Mouse (Mus musculus) kidney, adult 2 months (tissue): Measurements from ENCODE around the gene Grid2. TPM values are rescaled to one million over a fixed set of nuclear protein-coding genes. Genes with fewer than 3 reads are reported as not detected.

ENCODE experiments used
- DNase-seq: peaks from one replicate; pipeline ENCODE4 v3.0.0; 2021
- H3K27ac ChIP-seq: fragments of 200-500 bp; 2 replicates; pipeline ENCODE4 v1.5.1; 2012; ENCODE audit warnings: low read depth, low read length, control low read depth, inconsistent platforms; ENCODE audit not compliant: insufficient read depth
- H3K27me3 ChIP-seq: fragments of 200-500 bp; replicated peaks from 2 replicates; pipeline ENCODE4 v1.6.1; 2012; ENCODE audit warnings: mild to moderate bottlenecking, moderate library complexity, low read length, inconsistent platforms; ENCODE audit not compliant: control insufficient read depth, insufficient read depth
- H3K36me3 ChIP-seq: fragments of 200-500 bp; 2 replicates; pipeline ENCODE4 v1.6.1; 2012; ENCODE audit warnings: mild to moderate bottlenecking, moderate library complexity, low read length, inconsistent platforms; ENCODE audit not compliant: control insufficient read depth, insufficient read depth
- H3K4me1 ChIP-seq: fragments of 200-500 bp; 2 replicates; pipeline ENCODE4 v1.6.1; 2011; ENCODE audit warnings: low read length; ENCODE audit not compliant: control insufficient read depth, insufficient read depth
- H3K4me3 ChIP-seq: fragments of 200-500 bp; 2 replicates; pipeline ENCODE4 v1.5.1; 2011; ENCODE audit warnings: mild to moderate bottlenecking, low read depth, low read length, control low read depth; ENCODE audit not compliant: insufficient read depth
- CTCF ChIP-seq: fragments of 200-500 bp; conservative IDR thresholded peaks from 2 replicates; pipeline ENCODE4 v1.5.1; 2011; ENCODE audit warnings: low read depth, mild to moderate bottlenecking, control low read depth, low read length, moderate library complexity, mixed read lengths; ENCODE audit not compliant: insufficient read depth, insufficient read length
- POLR2A ChIP-seq: fragments of 200-500 bp; IDR thresholded peaks from one replicate; pipeline ENCODE4 v1.6.1; 2011; ENCODE audit warnings: low read depth, low read length, control low read depth
- WGBS: fragments of 180-500 bp; shearing (Covaris S2); methylation state at CpG from one replicate; pipeline ENCODE4 v1.1.7; 2018; 5-methylcytosine and 5-hydroxymethylcytosine counted together
- polyA plus RNA-seq: library from polyadenylated mRNA; depleted of rRNA; stranded (reverse); fragments of >200 nt; gene quantifications from 2 replicates; pipeline ENCODE4 v1.2.3, GENCODE M21; 2012

Grid2 gene
- polyA plus RNA-seq, 1 experiment: not detected

DNA sequence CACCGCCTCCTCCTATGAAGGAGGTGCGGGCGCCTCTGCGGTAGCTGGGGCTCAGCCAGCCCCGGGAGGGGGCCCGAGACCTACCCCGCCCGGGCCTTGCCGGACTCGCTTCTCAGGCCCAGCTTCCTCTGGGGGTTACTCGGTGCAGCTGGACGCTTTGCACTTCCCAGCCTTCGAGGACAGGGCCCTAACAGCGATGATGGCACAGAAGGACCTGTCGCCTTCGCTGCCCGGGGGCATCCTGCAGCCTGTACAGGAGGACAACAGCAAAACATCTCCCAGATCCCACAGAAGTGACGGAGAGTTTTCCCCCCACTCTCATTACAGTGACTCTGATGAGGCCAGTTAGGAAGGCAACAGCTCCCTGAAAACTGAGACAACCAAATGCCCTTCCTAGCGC lies 1474.4 kb downstream of the Grid2 start:
- TF ChIP-seq POLR2A (no peak), CTCF (no peak)
- Histone ChIP-seq H3K4me1 (0 out of 2 replicates have a peak, but pooled peaks cover 4% of the 10 kb centered on the region), H3K27me3 (peaks cover 13% of the 10 kb centered on the region), H3K36me3 (no peaks in the 10 kb centered on the region), H3K4me3 (no peak overlapping the region), H3K27ac (no peak overlapping the region)
- DNase-seq: no peak
- 1% methylated on average over 19 of the region's 19 CpGs for WGBS

DNA sequence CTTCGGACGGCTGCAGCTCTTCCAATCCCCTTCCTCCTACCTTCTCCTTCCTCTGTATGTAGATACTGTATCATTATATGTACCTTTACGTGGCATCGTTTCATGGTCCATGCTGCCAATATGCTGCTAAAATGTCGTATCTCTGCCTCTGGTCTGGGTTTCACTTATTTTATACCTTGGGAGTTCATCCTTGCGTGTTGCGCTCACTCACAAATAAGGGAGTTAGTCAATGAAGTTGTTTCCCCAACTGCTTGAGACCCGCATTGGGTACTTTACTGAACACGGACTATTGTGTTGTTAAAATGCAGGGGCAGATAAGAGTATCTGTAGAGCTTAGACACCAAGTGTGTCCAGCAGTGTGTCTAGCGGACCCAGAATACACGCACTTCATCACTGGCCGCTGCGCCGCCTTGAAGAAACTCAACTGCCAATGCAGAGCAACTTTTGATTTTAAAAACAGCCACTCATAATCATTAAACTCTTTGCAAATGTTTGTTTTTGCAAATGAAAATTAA lies 1474.9 kb downstream of the Grid2 start:
- H3K4me3 ChIP-seq: no peak overlapping the region
- TF ChIP-seq CTCF (no peak), POLR2A (no peak)

DNA sequence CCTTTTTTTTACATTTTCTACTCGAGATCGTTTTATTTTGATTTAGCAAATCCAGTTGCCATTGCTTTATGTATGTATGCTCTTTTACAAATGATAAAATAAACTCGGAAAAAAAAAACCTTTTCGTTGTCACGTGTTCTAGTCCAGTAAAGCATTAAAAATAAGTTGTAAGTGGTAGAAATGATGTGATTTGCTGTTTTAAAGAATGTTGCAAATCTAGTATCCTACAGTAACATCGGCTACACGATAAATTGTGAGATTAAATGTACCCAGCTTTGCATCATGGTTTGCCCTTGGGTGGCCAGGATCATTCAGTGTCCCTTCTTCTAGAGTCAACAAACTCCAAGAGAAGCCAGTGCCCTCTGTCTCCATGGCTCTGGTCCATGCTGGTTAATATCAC lies 1475.5 kb downstream of the Grid2 start:
- Histone ChIP-seq H3K27ac (no peak overlapping the region), H3K4me1 (0 out of 2 replicates have a peak, but pooled peaks cover 4% of the 10 kb centered on the region), H3K27me3 (peaks cover 13% of the 10 kb centered on the region), H3K4me3 (no peak overlapping the region), H3K36me3 (no peaks in the 10 kb centered on the region)
- TF ChIP-seq CTCF (no peak), POLR2A (no peak)
- DNase-seq: no peak
- 8% methylated on average over 7 of the region's 7 CpGs for WGBS

More for the DNA sequence above, 1474.9 kb downstream of the Grid2 start:
- no peak for DNase-seq
- Histone ChIP-seq H3K27ac (no peak overlapping the region), H3K27me3 (peaks cover 13% of the 10 kb centered on the region), H3K36me3 (no peaks in the 10 kb centered on the region), H3K4me1 (0 out of 2 replicates have a peak, but pooled peaks cover 4% of the 10 kb centered on the region)
- 13% methylated on average over 14 of the region's 14 CpGs for WGBS

DNA sequence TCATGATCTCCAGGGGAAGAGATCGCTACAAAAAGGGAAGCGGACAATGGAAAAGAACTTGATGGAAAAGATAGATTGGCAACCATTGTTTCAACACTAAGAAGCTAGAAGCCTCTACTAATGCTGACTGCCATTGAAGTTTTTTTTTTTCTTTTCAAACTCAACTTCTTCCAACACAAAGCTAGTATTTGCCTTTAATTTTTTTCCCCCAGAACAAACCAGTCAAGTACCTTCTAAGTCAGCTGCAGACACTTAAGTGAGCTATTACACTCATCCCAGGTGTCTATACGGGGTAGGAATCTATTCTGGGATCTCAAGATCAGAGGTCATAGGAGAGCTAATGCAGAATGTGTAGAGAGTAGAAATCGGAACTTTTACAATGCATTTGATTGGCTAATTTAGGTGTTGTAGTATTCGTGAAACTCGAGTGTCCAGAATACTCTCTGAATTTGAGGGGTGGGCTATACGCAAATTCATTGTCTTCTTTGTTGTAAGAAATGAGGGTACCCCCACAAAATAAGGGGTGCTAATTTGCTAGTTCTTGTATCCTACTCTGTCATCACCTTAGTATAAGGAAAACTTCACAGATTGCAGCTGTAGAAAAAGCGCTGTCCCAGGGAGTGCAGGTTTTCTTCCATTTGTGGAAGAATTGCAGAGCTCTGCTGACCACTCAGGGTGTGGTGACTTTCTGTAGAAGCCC lies 1476.1 kb downstream of the Grid2 start:
- no peaks in the 10 kb centered on the region for H3K36me3 ChIP-seq
- H3K4me3 ChIP-seq: no peak overlapping the region
- no peak for DNase-seq
- 7% methylated on average over 8 of the region's 8 CpGs for WGBS
- TF ChIP-seq POLR2A: no peak
- TF ChIP-seq CTCF: no peak
- H3K27me3 ChIP-seq: peaks cover 13% of the 10 kb centered on the region
- H3K4me1 ChIP-seq: 0 out of 2 replicates have a peak, but pooled peaks cover 4% of the 10 kb centered on the region
- no peak overlapping the region for H3K27ac ChIP-seq

DNA sequence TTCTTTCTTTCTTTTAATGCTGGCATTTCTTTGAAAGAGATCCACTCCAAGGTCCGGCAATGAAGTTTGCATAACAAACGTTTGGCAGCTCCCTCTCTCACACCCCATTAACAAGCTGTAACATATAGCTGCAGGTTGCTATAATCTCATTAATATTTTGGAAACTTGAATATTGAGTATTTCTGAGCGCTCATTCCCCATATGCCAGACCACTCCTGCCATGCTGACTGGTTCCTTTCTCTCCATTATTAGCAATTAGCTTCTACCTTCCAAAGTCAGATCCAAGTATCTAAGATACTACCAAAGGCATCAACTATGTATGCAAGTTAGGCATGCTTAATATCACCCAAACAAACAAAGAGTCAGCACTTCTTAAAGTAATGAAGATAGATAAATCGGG lies 1477.6 kb downstream of the Grid2 start:
- TF ChIP-seq CTCF (no peak), POLR2A (no peak)
- 0 out of 2 replicates have a peak, but pooled peaks cover 4% of the 10 kb centered on the region for H3K4me1 ChIP-seq
- no peak overlapping the region for H3K4me3 ChIP-seq
- H3K27ac ChIP-seq: no peak overlapping the region
- H3K36me3 ChIP-seq: no peaks in the 10 kb centered on the region
- no peak for DNase-seq
- 10% methylated on average over 4 of the region's 4 CpGs for WGBS
- peaks cover 13% of the 10 kb centered on the region for H3K27me3 ChIP-seq

DNA sequence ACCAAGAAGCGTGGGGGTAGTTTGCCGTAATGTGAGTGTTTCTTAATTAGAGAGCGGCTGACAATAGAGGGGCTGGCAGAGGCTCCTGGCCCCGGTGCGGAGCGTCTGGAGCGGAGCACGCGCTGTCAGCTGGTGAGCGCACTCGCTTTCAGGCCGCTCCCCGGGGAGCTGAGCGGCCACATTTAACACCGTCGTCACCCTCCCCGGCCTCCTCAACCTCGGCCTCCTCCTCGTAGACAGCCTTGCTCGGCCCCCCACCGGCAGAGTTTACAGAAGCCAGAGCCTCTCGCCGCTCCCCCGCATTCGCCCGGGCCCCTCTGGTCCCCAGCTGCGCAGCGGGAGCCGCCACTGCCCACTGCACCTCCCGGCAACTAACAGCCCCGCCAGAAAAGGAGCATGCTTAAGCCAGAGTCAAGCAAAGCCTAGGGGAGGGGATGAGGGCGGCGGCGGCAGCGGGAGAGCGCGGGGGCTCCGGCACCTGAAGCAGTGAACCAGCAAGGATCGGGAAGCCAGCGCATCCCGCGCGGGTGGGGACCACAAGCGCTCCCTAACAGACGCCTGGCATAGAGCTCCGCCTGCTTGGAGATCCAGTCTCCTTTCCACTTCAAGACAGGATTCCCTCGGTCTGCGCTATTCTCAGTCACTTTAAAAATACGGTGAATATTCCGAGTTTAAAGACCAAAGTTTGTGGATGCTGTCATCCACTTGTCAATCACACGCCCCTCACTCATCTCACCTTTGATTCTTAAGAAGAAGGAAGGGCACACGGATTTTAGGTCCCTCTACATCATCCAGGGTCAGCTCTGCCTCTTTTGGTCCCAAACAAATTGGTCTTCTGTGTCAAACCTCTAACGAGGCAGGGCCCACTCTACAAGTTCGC lies 1479.0 kb downstream of the Grid2 start:
- no peaks in the 10 kb centered on the region for H3K4me1 ChIP-seq
- H3K36me3 ChIP-seq: no peaks in the 10 kb centered on the region
- no peak overlapping the region for H3K4me3 ChIP-seq
- WGBS: 5% methylated on average over 54 of the region's 54 CpGs
- TF ChIP-seq POLR2A (no peak), CTCF (no peak)
- H3K27me3 ChIP-seq: peaks cover 10% of the 10 kb centered on the region
- no peak for DNase-seq
- H3K27ac ChIP-seq: no peak overlapping the region

DNA sequence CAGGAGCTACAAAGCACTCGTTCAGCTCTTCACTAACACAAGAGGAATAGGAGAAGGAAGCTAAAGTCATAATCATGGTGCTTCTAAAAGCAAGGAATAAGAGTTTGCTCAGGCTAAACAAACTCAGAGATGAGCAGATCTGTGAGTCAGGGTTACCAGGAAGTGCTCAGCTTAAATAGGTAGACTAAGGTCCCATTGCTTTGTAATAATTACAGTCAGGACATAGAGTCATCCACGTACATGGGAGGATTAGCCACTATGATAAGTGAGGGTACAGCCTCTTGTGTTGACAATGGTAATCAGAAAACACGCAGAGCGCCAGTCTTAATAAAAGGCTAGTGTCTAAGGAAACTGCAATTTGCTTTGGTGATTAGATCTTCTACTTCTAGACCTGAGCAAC lies 1480.6 kb downstream of the Grid2 start:
- peaks cover 8% of the 10 kb centered on the region for H3K27me3 ChIP-seq
- WGBS: 79% methylated on average over 4 of the region's 4 CpGs
- no peak overlapping the region for H3K4me3 ChIP-seq

More for the DNA sequence above, 1480.6 kb downstream of the Grid2 start:
- Histone ChIP-seq H3K4me1 (no peaks in the 10 kb centered on the region), H3K27ac (no peak overlapping the region), H3K36me3 (no peaks in the 10 kb centered on the region)
- TF ChIP-seq POLR2A (no peak), CTCF (no peak)
- DNase-seq: no peak
